Mouse (Mus musculus) ES-Bruce4 (cell line): ENCODE results near the gene Gemin5.
"Not testable (repeated sequence)": the region's sequence is repeated elsewhere in the genome, so short reads cannot be mapped to it uniquely, and the experiment has no call there.

ENCODE experiments used
- CTCF ChIP-seq: IDR thresholded peaks from one replicate; pipeline ENCODE4 v1.8.1; 2011; ENCODE audit warnings: low read depth, low read length
- POLR2A ChIP-seq: IDR thresholded peaks from one replicate; pipeline ENCODE4 v1.8.1; 2011; ENCODE audit warnings: low read length; ENCODE audit not compliant: insufficient read depth

DNA sequence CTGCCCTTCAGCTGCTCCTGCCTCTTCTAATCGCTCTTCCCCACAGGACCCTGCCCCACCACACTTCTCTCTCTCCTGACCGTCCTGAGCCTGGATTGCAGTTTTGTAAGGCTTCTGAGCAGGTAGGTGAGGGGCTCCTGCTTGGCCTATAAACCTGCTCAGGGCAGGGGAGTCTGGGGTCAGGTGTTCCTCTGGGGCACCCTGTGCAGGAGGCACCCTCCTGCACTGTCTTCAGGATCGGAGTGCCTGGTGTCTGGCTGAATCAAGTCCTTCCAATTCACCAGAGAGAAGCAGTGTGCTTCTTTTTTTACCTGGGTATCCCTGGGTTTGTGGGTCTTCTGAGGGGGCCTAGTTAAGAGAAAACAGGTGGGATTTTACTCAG lies 46.7 kb upstream of the Gemin5 start:
- not testable (repeated sequence) for TF ChIP-seq CTCF, POLR2A
